Mouse (Mus musculus) stomach, postnatal 0 days (tissue): ENCODE data around the gene Xaf1.

Experiments used
- CTCF ChIP-seq: IDR thresholded peaks from 2 replicates; pipeline ENCODE4 v1.5.1; 2016; ENCODE audit warnings: antibody characterized with exemption, low read depth, mild to moderate bottlenecking, moderate library complexity
- EP300 ChIP-seq: optimal IDR thresholded peaks from 2 replicates; pipeline ENCODE3; 2016; ENCODE audit warnings: antibody characterized with exemption

GRCm38 (mm10) chr11:72273341-72273740 lies 28.1 kb upstream of the Xaf1 start:
- TF ChIP-seq CTCF = no peak
- TF ChIP-seq EP300 = no peak
